Mouse (Mus musculus) kidney, adult 2 months (tissue): ENCODE results near the gene 4932438A13Rik.

ENCODE experiments used
- CTCF ChIP-seq: fragments of 200-500 bp; conservative IDR thresholded peaks from 2 replicates; pipeline ENCODE4 v1.5.1; 2011; ENCODE audit warnings: low read depth, mild to moderate bottlenecking, control low read depth, low read length, moderate library complexity, mixed read lengths; ENCODE audit not compliant: insufficient read depth, insufficient read length
- POLR2A ChIP-seq: fragments of 200-500 bp; IDR thresholded peaks from one replicate; pipeline ENCODE4 v1.6.1; 2011; ENCODE audit warnings: low read depth, low read length, control low read depth

GRCm38 (mm10) chr3:37063406-37063805, 200.5 kb downstream of the 4932438A13Rik start, which contains the start of gene Adad1:
- no peak for TF ChIP-seq POLR2A
- TF ChIP-seq CTCF: no peak
